Mouse (Mus musculus): Measurements from ENCODE around the gene Mrps10.
A peak's percentile ranks its signal among the peaks of the same experiment; 100 is the strongest.
"Not testable (repeated sequence)": the region's sequence is repeated elsewhere in the genome, so short reads cannot be mapped to it uniquely, and the experiment has no call there.

The Mrps10 gene

DNA sequence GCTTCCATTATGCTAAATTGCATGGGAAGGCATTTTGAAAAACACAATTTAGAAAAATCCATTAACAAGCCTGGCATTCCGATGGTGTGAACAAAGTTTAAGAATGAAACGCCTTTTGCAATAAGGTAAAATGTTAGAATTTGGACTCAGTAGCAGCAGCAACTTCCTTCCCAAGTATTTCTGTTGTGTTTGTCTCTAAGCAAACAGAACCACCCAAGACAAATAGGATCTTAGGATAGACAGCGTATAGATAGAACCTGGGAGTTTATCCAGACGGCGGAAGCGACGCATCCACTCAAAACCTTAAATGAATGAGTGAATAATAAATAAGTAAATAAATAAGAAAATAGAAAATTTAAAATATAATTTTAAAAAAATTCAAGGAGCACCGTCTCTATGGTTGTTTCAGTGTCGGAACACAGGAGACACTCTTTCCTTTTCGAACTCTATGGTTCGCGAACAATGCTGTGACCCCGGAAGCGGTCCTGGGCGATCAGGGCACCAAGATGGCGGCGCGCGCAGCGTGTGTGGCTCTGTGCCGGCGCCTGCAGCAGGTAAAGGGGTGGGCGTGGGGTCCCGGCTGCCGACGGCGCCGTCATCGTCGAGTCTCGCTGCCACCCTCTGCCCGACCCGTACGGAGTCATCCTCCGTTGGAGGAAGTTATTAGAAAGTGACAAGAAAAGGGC lies at the start of gene Mrps10:
TSS of gene Mrps10 (plus strand) at position 487 of the 686 bp plus-strand sequence.
- peak; percentile 82 for DNase-seq

DNA sequence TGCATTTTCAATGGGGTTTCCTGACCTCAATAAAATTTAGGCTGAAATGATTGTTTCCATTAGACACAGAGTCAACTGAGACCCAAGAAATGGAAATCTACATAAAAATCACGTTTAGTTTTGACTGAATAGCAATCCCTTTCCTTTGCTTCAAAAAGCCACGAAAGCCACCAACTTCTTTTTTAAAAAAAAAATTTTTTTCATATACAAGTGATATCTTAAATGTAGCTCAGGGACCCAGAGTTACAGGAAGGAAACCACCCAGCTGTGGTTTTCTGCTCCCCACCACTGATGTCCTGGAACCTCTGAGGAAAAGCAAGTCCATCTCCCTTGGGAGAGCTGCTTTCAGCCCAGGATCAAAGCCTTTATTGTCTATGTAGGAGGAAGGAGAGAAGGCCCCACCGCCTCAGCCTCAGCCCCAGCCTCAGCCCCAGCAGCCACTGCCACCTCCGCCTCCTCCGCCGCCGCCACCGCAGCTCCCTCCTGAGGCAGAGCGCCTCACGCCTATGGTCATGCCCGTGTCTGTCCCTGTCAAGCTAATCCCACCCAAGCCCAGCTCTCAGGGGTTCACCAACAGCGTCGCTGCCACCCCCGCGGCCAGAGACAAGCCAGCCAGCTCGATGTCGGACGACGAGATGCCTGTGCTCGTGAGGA lies 49.6 kb upstream of the Mrps10 start:
- no peak for DNase-seq

DNA sequence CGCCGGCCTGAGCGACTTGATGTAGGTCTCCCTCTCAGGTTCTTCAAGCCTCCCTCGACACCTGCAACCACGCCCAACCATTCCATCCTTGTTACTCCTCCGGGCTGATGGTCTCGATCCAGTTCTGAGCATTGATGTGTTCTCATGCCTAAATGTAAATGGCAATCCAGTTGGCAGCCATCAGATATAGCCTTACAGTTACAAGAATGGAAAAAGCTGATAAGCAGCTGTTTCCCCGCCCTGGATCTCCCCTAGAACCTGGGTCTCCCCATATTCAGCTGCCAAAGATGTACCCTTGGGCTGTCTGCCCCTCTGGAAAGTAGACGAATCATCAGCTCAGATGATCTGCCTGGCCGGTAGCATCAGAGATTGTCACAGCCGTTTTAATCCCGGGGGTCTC lies 48.9 kb upstream of the Mrps10 start:
- DNase-seq, result no peak

DNA sequence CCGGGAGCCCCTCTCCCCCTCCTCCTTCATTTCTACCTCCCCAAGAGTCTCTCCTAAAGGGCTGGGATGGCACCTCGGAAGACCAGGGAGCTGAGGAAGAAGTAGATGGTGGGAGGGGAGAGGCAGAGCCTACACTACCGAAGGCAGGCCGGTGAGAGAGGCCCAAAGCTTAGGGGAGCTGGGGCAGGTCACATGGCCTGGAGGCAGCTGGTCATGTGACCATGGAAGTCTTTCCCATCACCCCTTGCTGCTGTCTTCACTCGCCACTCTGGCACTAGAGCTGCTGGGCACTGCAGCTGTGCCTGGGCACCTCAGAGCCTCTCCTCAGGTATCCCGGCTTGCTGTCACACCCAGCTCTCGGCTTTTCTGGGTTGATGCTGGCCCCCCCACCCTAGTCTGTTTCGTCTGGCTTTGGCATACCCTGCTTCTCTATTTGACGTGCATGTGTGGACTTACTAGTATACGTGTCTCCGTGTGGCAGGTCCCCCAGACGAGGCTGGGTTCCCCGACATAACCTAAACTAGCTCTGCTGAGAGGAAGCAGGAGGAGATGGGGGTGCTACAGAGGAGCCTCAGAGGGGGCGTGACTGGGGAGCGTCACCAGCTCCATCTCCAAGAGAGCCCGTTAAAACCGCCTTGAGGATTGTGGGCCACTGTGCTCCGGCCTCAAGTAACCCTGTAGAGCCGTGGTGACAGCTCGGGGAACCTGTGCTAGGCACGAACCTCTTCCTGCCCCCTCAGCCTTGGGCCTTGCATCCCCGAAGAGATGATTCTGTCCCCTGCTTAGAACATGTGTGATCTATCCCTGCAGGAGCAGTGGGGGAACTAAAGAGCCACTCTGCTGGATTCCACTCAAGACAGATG lies 46.3 kb upstream of the Mrps10 start:
- DNase-seq, result no peak

DNA sequence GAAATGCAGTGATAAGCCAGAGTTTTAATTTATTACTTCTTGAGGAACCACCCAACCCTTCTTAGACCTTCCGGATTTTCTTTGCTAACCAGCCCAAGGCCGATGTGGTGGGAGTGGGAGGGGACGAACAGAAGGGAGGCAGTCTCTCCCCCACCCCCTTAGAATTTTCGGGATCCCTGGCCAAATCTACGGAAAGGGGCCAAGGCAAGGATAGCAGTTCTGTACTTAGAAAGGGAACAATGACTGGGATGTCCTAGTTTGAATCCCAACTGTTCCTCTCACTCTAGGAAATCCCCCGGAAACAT lies 45.7 kb upstream of the Mrps10 start:
- DNase-seq, result no peak

DNA sequence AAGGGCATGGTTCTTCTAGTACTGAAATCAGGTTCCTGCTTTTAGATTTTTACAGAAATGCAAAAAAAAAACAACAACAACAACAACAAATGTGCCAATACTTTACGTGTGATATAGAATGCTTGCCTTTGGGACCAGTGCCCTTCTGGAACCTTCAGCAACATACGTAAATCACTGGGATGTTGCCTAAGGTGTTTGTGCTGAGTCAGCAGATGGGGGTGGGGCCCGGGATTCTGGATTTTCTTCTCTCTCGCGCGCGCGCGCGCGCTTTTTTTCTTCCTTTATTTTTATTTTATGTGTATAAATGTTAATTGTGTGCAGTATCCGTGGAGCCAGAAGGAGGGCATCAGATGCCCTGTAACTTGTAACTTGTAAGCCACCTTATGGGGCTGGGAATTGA lies 41.1 kb upstream of the Mrps10 start:
- no peak for DNase-seq

DNA sequence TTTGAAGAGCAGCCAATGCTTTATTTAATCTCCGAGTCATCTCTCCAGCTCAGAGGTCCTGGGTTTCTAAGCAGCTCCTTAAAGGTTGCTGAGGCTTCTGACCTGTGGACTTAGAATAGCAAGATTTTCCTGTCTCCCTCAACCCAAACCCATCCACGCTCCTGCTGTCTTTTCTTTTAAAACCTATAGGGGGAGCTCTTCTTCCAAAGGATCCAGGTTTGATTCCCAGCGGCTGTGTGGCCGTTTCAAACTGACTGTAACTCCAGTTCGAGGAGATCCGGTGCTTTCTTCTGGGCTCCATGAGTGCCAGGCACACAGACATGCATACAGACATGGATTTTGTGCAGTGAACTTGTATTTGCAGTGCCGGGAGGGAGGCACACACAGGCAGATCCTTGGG lies 40.7 kb upstream of the Mrps10 start:
- DNase-seq, result no peak

DNA sequence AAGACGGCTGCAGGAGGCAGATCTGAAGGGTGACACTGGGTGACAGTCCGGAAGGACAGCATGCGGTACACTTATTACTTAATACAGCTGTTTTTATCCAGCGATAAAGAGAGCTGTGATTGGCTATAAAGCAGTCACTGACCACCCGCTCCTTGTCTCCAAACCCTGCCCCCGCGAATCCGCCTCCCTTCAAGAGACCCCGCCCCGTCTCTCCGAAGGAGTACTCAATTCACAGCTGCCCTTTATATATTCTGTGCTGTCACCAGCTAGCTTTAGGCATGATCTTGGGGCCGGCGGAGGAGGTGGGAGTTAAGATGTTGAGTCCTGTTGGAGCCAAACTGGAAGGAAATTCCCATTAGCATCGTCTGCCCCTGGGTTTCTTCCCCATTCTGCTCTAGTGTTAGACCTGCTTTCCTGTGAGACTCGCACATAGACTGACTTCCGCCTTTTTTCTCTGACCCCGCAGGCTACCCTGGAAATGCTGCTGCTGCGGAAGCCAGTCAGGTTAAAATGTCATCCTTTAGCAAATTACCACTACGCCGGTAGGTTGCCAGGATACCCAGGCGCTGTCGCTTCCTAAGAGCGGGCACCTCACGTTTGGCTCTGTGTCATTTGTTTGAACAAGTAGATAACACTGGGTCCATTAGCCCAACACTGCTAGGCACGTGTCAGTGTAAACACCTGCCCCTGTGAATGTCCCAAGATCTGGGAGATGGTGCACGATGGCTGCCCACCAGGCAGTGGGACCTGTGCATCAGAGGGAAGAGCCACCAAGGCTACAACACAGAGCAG lies 39.9 kb upstream of the Mrps10 start:
- DNase-seq, result no peak

DNA sequence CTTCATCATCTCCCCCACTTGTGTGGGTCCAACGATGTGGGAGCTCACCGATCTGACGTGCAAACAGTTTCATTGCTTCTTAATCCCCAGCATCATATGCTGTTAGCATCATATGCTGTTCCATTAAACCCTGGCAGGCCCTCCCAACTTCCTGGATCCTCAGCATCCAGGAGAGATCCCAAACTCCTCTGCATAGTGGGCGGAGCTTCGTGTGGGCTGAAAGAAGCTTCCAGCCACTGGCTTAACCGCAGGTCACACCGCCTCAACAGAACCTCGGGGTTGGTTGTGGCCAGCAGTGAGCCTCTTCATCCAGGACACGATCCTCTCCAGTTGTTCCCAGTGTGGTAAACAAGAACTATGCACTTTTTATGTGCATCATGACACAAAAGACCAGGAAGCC lies 38.1 kb upstream of the Mrps10 start:
- no peak for DNase-seq

DNA sequence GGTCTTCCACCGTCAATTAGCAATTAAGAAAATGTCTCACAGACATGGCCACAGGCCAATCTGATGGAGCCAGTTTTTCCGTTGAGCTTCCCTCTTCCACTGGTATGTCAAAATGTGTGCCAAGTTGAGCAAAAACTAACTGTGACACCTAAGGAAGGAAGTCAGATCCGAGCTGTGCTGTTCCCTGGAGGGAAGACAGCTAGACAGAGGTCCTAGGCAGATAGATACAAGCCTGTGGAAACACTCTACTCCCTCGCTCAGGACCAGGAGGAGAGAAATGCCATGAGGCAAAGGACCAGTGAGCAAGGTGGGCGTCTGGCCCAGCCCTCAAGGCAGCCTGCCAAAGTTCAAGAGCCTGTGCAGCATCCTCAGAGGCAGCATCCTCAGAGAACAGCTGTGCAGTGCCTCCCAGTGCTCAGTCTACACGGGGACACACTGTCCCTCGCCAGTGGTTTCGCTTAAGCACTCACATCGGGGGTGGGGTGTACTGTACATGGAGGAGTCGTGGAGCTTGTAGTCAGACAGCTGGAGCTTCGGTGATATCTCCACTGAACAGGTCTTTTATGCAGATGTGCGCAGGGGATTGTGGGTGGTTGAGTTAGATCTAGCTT lies 36.6 kb upstream of the Mrps10 start:
- DNase-seq, result no peak

DNA sequence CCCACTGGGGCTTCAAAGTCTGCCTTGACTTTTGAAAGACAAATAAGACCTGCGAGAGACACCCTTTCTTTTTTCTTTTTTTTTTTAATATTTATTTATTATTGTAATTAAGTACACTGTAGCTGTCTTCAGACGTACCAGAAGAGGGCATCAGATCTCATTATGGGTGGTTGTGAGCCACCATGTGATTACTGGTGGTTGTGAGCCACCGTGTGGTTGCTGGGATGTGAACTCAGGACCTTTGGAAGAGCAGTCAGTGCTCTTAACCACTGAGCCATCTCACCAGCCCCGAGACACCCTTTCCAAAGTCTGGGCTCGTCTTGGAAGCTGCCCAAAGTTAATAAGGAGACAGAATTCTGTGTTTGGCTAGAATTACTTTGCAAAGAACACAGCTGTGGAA lies 36.0 kb upstream of the Mrps10 start:
- DNase-seq, result not testable (repeated sequence)

DNA sequence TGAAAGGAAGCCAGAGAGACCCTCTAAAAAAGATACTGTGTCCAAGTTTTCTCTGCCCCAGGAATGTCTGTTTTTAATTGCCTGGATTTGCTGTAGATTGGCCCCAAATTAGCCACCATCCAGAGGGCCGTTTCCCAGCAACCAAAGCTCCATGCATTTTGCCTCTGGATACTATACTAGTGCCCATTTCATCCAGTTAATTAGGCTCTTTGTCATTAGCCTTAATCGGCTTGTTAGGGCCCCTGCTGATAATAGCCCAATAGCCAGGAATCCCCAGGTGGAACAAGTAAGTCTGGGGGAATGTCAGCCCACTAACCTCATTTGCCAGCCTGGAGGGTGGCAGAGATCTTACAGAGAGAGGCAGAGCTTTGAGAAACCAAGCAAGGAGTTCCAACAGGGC lies 35.3 kb upstream of the Mrps10 start:
- DNase-seq, result no peak

DNA sequence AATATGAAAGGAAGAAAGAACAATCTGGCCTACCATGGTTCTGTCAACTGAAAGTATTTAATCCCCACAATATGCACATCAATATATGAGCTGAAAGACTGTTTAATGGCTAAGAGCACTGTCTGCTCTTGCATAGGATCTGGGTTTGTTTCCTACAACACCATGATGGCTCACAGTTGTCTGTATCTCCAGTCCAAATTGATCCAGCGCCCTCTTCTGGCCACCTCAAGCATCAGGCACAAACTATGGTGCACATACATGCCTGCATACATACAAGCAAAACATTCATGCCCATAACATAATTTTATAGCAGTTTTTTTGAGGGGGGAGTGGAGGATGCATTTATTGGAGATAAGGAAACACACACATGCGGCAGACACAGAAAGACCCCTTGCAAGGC lies 25.6 kb upstream of the Mrps10 start:
- no peak for DNase-seq

DNA sequence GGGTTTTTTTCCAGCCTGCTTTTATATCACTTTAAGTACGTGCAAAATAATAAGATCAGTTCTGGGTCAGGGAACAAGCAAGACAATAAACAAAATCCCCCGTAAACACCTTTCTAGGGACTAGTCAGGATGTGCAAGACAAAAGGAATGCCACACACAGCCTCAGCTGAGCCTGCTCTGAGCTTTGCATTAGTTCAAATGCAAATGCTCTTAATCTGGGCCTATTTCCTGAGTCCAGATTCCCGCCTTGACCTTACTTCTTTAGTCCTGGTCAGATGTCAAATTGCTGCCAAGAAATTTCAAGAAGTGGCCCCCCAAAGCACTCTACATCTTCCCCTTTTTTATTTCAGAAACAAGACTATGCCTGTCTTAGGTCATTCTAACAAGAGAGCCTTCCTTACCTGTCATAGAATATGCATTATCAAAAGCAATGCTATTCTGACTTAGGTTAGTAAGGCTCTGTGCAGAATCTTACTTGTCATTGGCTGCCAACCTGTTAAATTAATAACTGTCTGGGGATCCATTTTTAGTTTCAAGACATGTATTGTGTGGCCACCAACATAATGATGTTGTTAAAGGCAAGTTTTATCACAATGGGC lies 18.9 kb upstream of the Mrps10 start:
- DNase-seq, result no peak

DNA sequence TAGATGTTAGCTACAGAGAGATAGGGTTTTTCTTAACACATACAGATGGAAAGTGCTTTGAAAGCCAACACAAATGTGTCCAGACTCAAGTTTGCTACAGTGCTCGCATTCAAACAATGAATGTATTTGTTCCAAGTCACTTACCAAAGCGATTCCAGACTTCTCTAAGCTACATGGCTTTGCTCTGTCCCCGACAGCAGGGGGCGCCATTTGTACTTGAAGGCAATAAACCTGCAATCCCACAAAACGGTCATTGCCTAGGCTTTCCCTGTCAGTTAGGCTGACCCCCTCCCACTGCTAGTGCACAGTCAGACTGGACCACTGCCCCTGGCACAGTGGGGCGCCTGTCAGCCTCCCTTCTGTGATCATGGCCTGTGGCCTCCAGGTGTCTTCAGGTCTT lies 8.7 kb upstream of the Mrps10 start:
- DNase-seq, result peak; percentile 13

DNA sequence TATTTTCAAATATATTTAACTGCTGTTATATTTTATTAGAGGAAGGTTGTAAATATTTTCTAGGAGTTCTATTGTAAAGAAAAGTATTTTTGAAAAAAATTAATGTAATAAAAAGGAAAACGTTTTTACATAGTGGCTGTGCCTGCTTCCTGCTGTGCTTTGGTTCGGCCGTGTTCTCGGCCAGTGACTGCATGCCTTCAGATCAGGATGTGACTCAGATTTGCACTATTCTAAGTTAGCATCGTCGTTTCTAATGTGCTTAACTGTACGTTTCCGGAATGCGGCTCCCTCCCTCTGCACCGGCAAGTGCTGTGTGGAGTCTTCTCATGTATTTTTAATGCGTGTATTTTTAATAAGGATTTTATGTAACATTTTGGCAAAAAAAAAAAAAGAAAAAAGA lies 7.3 kb upstream of the Mrps10 start:
- no peak for DNase-seq

DNA sequence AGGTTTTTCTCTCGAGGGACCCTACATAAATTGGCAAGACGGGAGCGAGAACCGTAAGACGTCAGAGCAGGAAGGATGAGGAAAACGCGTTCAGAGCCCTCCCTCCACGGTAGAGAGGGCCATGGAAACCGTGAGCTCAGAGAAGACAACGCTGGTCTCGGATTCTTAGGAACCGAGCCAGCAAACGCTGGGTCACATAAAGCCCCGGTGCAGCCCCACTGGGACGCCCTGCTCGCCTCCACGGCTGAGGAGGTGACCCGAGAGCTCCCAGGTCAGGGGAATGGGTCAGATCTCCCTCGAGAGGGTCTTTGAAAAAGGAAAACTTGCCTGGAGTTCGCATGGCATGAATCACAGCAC lies 378 bp downstream of the Mrps10 start:
- no peak for DNase-seq

DNA sequence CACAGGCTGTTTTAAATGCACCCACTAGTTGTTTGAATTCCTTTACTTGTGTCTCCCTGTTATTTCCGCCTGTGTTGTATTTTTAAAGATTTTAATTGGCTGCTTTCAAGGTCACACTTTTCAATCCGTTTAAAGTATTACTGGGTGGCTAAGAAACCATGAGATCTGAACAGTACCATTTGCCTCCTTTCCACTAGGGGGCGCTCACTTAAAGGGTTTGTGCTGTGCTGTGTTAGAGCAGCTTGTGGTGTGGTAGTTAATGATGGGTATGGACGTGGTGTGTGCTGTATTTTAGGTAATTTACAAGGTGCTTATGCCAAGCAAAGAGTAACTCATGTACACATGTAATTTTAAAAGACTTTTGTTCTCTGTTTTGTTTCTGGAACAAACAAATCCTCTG lies 2.8 kb downstream of the Mrps10 start:
- DNase-seq, result peak; percentile 49

DNA sequence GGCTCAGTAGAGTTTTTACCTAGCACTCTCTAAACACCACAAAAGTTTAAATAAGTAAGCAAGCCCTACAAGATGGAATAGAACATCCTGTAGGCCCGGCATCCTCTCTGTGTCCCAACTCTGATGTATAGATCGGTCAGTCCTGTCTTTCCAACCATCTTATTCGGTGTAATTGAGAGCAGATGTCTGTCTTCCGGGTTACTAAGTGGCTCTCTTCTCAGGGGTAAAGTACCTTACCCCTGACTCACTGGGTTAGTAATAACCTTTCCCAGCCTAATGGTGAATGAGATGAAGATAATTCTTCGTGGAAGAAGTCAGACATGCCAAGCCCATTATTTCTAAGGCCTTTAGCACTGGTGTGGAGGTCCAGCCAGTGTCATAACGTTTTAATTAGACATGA lies 5.3 kb downstream of the Mrps10 start:
- no peak for DNase-seq

DNA sequence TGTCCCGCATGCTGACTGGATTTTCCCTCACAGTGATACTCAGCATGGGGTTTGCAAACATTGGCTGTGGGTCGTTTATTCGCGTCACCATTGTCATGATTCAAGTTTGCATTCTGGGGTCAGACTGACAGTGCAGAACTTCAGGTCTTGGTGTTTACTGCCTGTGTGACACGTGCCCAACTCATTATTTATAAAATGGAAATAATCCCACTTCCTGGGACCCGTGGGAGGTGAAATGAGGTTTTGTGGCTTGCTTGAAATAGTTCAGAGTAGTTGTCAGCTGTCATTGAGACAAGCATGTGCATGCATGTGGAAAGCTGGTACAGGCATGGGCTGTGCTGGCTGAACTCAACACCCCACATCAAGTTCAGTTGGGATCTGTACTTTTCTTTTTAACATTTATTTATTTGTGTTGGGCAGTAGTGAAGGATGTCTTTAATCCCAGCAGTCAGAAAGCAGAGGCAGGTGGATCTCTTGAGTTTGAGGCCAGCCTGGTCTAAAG lies 8.1 kb downstream of the Mrps10 start:
- DNase-seq, result no peak

DNA sequence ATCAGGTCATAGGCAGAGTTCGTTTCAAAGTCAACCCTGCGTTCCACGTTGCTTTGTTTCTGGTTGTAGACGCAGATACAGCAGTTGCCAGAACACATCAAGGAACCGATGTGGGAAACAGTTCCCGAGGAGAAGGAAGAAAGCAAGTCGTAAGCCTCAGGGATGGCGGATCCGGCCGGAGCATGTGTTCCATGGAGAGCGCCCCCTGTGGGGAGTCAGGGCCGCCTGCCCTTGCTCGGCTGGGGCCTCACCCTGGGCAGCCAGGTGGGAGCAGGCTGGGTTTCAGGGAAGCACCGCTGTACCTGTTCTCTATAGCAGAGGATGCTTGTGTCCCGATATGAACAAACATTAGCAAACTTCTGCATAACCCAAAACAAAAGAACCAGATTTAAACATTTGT lies 9.4 kb downstream of the Mrps10 start:
- DNase-seq, result no peak

DNA sequence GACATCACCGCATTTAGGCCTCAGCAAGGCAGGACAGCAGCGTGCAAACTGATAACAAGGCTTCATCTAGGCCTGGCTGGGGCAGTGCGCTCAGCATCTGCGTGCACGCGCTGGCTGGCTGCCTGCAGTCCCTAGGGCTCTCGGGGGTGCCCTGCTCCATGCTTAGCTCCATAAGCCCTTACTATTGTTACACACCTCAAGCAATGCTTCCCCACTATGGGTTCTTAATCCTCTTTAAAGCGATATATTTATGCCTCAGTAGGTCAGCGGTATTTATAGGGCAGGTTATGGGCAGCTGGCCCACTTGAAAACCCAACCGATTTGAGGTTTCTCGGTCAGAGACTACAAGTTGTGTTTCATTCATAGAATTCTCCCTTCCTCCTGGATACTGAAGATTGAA lies 13.2 kb downstream of the Mrps10 start:
- DNase-seq, result no peak

Data from cerebellum, adult 8-10 months (tissue).